Mouse (Mus musculus) liver, embryonic 14 days (tissue): ENCODE data around the gene Tsen2. TPM values are rescaled to one million over a fixed set of nuclear protein-coding genes. Genes with fewer than 3 reads are reported as not detected.

Experiments used
- polyA plus RNA-seq: library from polyadenylated mRNA; depleted of rRNA; stranded (reverse); fragments of >200 nt; gene quantifications from 2 replicates; pipeline ENCODE4 v1.2.3, GENCODE M21; 2012; rRNA removed

Tsen2 gene
- polyA plus RNA-seq, result 4.4 and 4.8 TPM in 2 replicates

GRCm38 (mm10) chr6:115544442-115544970, at the start of gene Tsen2:
Gene Tsen2, plus strand, starts transcription at chr6:115544664.

GRCm38 (mm10) chr6:115592458-115592857, 48.0 kb downstream of the Tsen2 start, which contains the start of gene Mkrn2os:
Gene Mkrn2os, minus strand, starts transcription at chr6:115592576.

GRCm38 (mm10) chr6:115601715-115602523, 57.5 kb downstream of the Tsen2 start, which contains the start of gene Mkrn2:
Gene Mkrn2, plus strand, starts transcription at chr6:115601902.

Other genes with a start within 250 kb of the Tsen2 start
- 0.63 and 0.81 TPM in 2 replicates for gene Pparg, start 183.7 kb upstream of the Tsen2 start, polyA plus RNA-seq
- 5.5 and 5.6 TPM in 2 replicates for gene Mkrn2os, start 47.9 kb downstream of the Tsen2 start, polyA plus RNA-seq
- gene Mkrn2, start 57.2 kb downstream of the Tsen2 start, polyA plus RNA-seq, result 7.1 and 7.4 TPM in 2 replicates
- 40.0 and 45.1 TPM in 2 replicates for gene Raf1, start 132.0 kb downstream of the Tsen2 start, polyA plus RNA-seq
- gene Tmem40, start 217.7 kb downstream of the Tsen2 start, polyA plus RNA-seq, result 18.6 and 18.9 TPM in 2 replicates
- gene Cand2, start 229.9 kb downstream of the Tsen2 start, polyA plus RNA-seq, result 2.2 and 2.5 TPM in 2 replicates